Mouse (Mus musculus) C2C12 (cell line): Measurements from ENCODE around the gene Olfr91.

ENCODE experiments used
- CTCF ChIP-seq: IDR thresholded peaks from one replicate; pipeline ENCODE4 v1.5.1; 2011; ENCODE audit not compliant: control insufficient read depth, insufficient read depth, insufficient read length
- MAX ChIP-seq: IDR thresholded peaks from one replicate; pipeline ENCODE4 v1.6.1; 2011; ENCODE audit warnings: mild to moderate bottlenecking, control low read depth
- MYOD1 ChIP-seq: IDR thresholded peaks from one replicate; pipeline ENCODE4 v1.6.1; 2011; ENCODE audit warnings: low read depth; ENCODE audit not compliant: control insufficient read depth, insufficient read length
- MYOG ChIP-seq: IDR thresholded peaks from one replicate; pipeline ENCODE4 v1.6.1; 2011; ENCODE audit not compliant: control insufficient read depth, insufficient read length; ENCODE audit errors: extremely low read depth

DNA sequence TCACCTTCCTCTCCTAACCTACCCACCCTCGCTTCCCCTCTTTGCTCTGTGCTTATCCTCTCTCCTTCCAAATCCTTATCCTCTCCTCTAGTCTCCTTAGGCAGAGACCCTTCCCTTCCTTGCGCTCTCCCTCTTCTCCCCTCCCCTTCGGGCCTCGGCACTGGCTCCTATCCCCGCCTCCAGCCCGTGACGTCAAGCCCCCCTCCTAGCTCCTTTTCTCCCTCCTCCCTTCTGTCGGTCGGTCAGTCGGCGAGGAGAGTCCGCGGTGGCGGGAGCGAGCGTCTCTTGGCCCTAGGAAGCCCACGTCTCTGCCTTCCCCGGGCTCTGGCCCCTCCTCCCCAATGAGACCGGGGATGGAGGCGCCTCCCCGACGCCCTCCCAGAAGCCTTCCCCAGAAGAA is 47.7 kb downstream of the Olfr91 start:
- no peak for TF ChIP-seq MYOG
- no peak for TF ChIP-seq CTCF
- TF ChIP-seq MAX, result no peak
- no peak for TF ChIP-seq MYOD1
